In the genomic region with DNA sequence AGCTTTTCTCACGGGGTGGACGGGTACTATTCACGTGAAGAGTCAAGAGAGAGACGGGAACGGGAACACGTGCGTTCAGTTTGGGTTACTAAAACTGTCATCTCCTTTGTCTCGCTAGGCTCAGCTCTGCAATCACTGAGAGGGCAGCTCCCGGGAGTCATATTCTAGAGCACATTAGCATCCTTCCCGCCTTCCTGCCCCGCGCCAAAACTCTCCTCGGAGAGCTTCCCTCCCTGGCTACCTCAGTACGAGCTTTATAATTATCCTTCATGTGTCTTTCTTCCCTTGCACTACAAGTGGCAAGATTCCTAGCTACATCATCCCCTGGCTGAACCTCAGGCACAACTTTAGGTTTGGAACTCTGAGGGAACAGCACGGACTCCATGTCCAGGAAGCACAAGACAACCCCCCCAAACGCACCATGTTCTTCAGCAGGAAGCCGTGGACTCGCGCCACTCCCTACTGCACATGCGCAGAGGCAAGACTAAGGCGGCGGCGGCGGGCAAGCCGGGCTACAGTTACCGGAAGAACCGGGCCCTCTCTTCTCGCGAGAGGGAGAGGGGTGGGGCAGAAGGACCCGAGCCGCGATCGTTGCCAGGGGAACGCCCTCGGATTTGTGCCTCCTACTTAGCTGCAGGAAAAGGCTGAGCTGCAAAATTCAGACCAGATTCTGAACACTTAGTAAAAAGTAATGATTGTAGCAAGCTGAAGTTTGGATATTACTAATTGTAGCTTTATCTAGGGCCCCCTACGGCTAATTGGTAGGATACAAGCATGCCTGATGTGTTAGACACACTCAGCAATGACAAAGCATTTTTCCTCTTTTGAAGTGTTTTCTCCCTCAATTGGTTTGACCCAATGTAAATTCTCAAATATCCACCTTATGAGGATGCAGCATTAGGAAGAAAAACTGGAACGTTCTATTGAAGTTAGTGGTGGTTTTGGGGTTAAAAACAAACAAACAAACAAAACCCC, we compare ENCODE assay signal across 8 mouse cellular contexts. TPM values are rescaled to one million over a fixed set of nuclear protein-coding genes. Genes with fewer than 3 reads are reported as not detected.
DNase-seq lines count a peak whose midpoint lies in the region; ATAC-seq and TF ChIP-seq lines count a peak whose summit lies in the region.

Tmem209 (minus strand) TSS at position 519 of the 975 bp plus-strand sequence.
Ssmem1 (plus strand) TSS at position 585 of the 975 bp plus-strand sequence.

- ATAC-seq in heart, embryonic 11.5 days (replicated peaks; ENCODE audit: insufficient number of reproducible peaks, low FRiP score, low TSS enrichment) = peak; percentile 98
- peak; percentile 99 for ATAC-seq in kidney, embryonic 16.5 days (ENCODE audit: low FRiP score, low TSS enrichment)

- peak within 1 kb of the TSS; percentile 74 for H3K4me2 ChIP-seq in heart, embryonic 11.5 days
- H3K4me2 ChIP-seq in kidney, embryonic 16.5 days (replicated peaks; ENCODE audit: low read depth, low read length) = peak within 1 kb of the TSS; percentile 75
- peak within 1 kb of the TSS; percentile 86 for H3K4me2 ChIP-seq in myocyte (ENCODE audit: low read depth)

- H3K27me3 ChIP-seq in C2C12 (ENCODE audit: control insufficient read depth, insufficient read depth, insufficient read length) = no peaks in the 10 kb centered on the region
- H3K27me3 ChIP-seq in erythroblast, embryonic 14.5 days (ENCODE audit: control insufficient read depth) = no peaks in the 10 kb centered on the region
- no peaks in the 10 kb centered on the region for H3K27me3 ChIP-seq in heart, embryonic 11.5 days (ENCODE audit: control insufficient read depth, insufficient read depth, low read length)
- no peaks in the 10 kb centered on the region for H3K27me3 ChIP-seq in kidney, embryonic 16.5 days (ENCODE audit: insufficient read depth, low read length)
- no peaks in the 10 kb centered on the region for H3K27me3 ChIP-seq in liver, adult 2 months (ENCODE audit: control insufficient read depth, insufficient read depth, low read length)
- no peaks in the 10 kb centered on the region for H3K27me3 ChIP-seq in myocyte (ENCODE audit: control insufficient read depth, insufficient read depth, insufficient read length)
- no peaks in the 10 kb centered on the region for H3K27me3 ChIP-seq in splenic B cell, adult 2 months (ENCODE audit: control insufficient read depth, insufficient read depth, low read length, poor library complexity, severe bottlenecking)

- peak within 1 kb of the TSS; percentile 42 for H3K4me3 ChIP-seq in C2C12 (ENCODE audit: insufficient read depth, poor library complexity, severe bottlenecking)
- peak within 1 kb of the TSS; percentile 80 for H3K4me3 ChIP-seq in erythroblast, embryonic 14.5 days (replicated peaks)
- H3K4me3 ChIP-seq in heart, embryonic 11.5 days (ENCODE audit: low read depth, low read length) = peak within 1 kb of the TSS; percentile 49
- peak within 1 kb of the TSS; percentile 72 for H3K4me3 ChIP-seq in kidney, embryonic 16.5 days (ENCODE audit: low read length)
- H3K4me3 ChIP-seq in liver, adult 2 months (ENCODE audit: insufficient read depth, low read depth, low read length) = peak within 1 kb of the TSS; percentile 65
- H3K4me3 ChIP-seq in myocyte = peak within 1 kb of the TSS; percentile 55

- peak; percentile 79; the same call in 1 of the 2 replicates for TF ChIP-seq POLR2A in brain, embryonic 14.5 days (IDR thresholded peaks at IDR 0.05; ENCODE audit: borderline replicate concordance, extremely low read depth, insufficient read depth, insufficient read length, poor library complexity, severe bottlenecking)
- peak; percentile 83 for TF ChIP-seq POLR2A in liver, adult 2 months (IDR thresholded peaks at IDR 0.05; ENCODE audit: extremely low read depth, insufficient read depth, low read length)
- peak; percentile 93 for TF ChIP-seq POLR2A in myocyte (IDR thresholded peaks at IDR 0.05; ENCODE audit: insufficient read length, low read depth)

- peaks cover 38% of the 10 kb centered on the region for H3K4me1 ChIP-seq in erythroblast, embryonic 14.5 days (ENCODE audit: control insufficient read depth)
- peaks cover 9% of the 10 kb centered on the region for H3K4me1 ChIP-seq in heart, embryonic 11.5 days (ENCODE audit: control insufficient read depth, insufficient read depth, low read length)
- H3K4me1 ChIP-seq in kidney, embryonic 16.5 days (ENCODE audit: insufficient read depth, low read length) = peaks cover 17% of the 10 kb centered on the region
- H3K4me1 ChIP-seq in liver, adult 2 months (ENCODE audit: control insufficient read depth, insufficient read depth, low read length) = peaks cover 3% of the 10 kb centered on the region; the same call in 1 of the 2 replicates

- under 1% methylated on average over 37 of the region's 37 CpGs for WGBS in heart, embryonic 11.5 days (ENCODE audit: insufficient replicate concordance)
- under 1% methylated on average over 37 of the region's 37 CpGs for WGBS in kidney, embryonic 16.5 days
- WGBS in liver, adult 2 months = under 1% methylated on average over 37 of the region's 37 CpGs

- peak within 1 kb of the TSS; percentile 94 for H3K27ac ChIP-seq in heart, embryonic 11.5 days (ENCODE audit: low read depth, low read length)
- H3K27ac ChIP-seq in kidney, embryonic 16.5 days (ENCODE audit: low read length) = peak within 1 kb of the TSS; percentile 99
- peak within 1 kb of the TSS; percentile 71 for H3K27ac ChIP-seq in liver, adult 2 months (replicated peaks; ENCODE audit: insufficient read depth, low read depth, low read length)

- H3ac ChIP-seq in C2C12 (ENCODE audit: control insufficient read depth, insufficient read length, low read depth) (peak within 1 kb of the TSS; percentile 93), myocyte (ENCODE audit: control insufficient read depth, insufficient read length) (peak within 1 kb of the TSS; percentile 19)

- TF ChIP-seq CTCF in C2C12 (IDR thresholded peaks at IDR 0.05; ENCODE audit: control insufficient read depth, insufficient read depth, insufficient read length) = no peak
- TF ChIP-seq CTCF in brain, embryonic 14.5 days (IDR thresholded peaks at IDR 0.05; ENCODE audit: borderline replicate concordance, extremely low read depth, insufficient read depth, insufficient read length) = no peak
- no peak for TF ChIP-seq CTCF in liver, adult 2 months (IDR thresholded peaks at IDR 0.05; ENCODE audit: low read depth, low read length)

- H3K9ac ChIP-seq in heart, embryonic 11.5 days (ENCODE audit: low read depth, low read length) = peak within 1 kb of the TSS; percentile 80
- H3K9ac ChIP-seq in kidney, embryonic 16.5 days (replicated peaks; ENCODE audit: low read length) = peak within 1 kb of the TSS; percentile 94
- H3K9ac ChIP-seq in liver, adult 2 months (ENCODE audit: low read depth, low read length) = peak within 1 kb of the TSS; percentile 71

- H3K79me3 ChIP-seq in C2C12 (ENCODE audit: low read depth) = peaks cover 3% of the 10 kb centered on the region

- H3K9me3 ChIP-seq in erythroblast, embryonic 14.5 days (ENCODE audit: control insufficient read depth, low read length) = no peaks in the 10 kb centered on the region
- no peaks in the 10 kb centered on the region for H3K9me3 ChIP-seq in heart, embryonic 11.5 days (replicated peaks; ENCODE audit: control insufficient read depth, low read length)
- H3K9me3 ChIP-seq in kidney, embryonic 16.5 days (ENCODE audit: low read length) = no peaks in the 10 kb centered on the region

- peaks cover 19% of the 10 kb centered on the region for H3K79me2 ChIP-seq in C2C12 (ENCODE audit: control insufficient read depth, insufficient read depth)
- no peaks in the 10 kb centered on the region for H3K79me2 ChIP-seq in liver, adult 2 months (ENCODE audit: control insufficient read depth, insufficient read depth, low read length)
- no peaks in the 10 kb centered on the region for H3K79me2 ChIP-seq in myocyte (ENCODE audit: control insufficient read depth, insufficient read depth)

- H3K36me3 ChIP-seq in C2C12 (ENCODE audit: control insufficient read depth, insufficient read depth) = peaks cover 41% of the 10 kb centered on the region
- peaks cover 35% of the 10 kb centered on the region for H3K36me3 ChIP-seq in erythroblast, embryonic 14.5 days (ENCODE audit: control insufficient read depth)
- H3K36me3 ChIP-seq in heart, embryonic 11.5 days (ENCODE audit: control insufficient read depth, insufficient read depth, low read length) = peaks cover 9% of the 10 kb centered on the region
- peaks cover 15% of the 10 kb centered on the region for H3K36me3 ChIP-seq in kidney, embryonic 16.5 days (ENCODE audit: insufficient read depth, low read length)
- H3K36me3 ChIP-seq in liver, adult 2 months (ENCODE audit: control insufficient read depth, insufficient read depth, low read length) = peaks cover 8% of the 10 kb centered on the region; the same call in 1 of the 2 replicates
- H3K36me3 ChIP-seq in myocyte (ENCODE audit: control insufficient read depth, insufficient read depth) = peaks cover 14% of the 10 kb centered on the region
- H3K36me3 ChIP-seq in splenic B cell, adult 2 months (ENCODE audit: control insufficient read depth, insufficient read depth, low read length, poor library complexity, severe bottlenecking) = peaks cover 1% of the 10 kb centered on the region; the same call in 1 of the 2 replicates

- DNase-seq in brain, embryonic 14.5 days (ENCODE audit: low read depth) = peak; percentile 100
- DNase-seq in liver, adult 2 months (ENCODE audit: extremely low read depth, low read depth, low spot score) = peak; percentile 83
- DNase-seq in splenic B cell, adult 2 months (ENCODE audit: low read depth, low spot score) = peak; percentile 98

TF ChIP-seq in C2C12, 6 proteins besides CTCF, POLR2A, EP300 and RAD21 (continues in another document):
- TF ChIP-seq CEBPB (IDR thresholded peaks at IDR 0.05; ENCODE audit: low read depth) = no peak

TF ChIP-seq in myocyte, 11 proteins besides CTCF, POLR2A, EP300 and RAD21 (continues in another document):
- no peak for TF ChIP-seq TCF12 (IDR thresholded peaks at IDR 0.05; ENCODE audit: insufficient read depth, poor library complexity, severe bottlenecking)

RNA-seq across cellular contexts. Expression of gene Tmem209, which starts in this region (rescaled TPM):
- polyA plus RNA-seq in C2C12 (2012; fragmentation: generic; extraction: Trizol) = 19.5 TPM
- polyA plus RNA-seq in brain, embryonic 14.5 days (2012; rRNA removed) = 45.9 and 59.4 TPM in 2 replicates
- 0.37 and 0.53 TPM in 2 replicates for polyA plus RNA-seq in erythroblast, embryonic 14.5 days (2012)
- polyA plus RNA-seq in heart, embryonic 11.5 days (2014; fragmentation: Nextera tagmentation; extraction: Ambion mirVana) = 29.3 and 30.9 TPM in 2 replicates
- polyA plus RNA-seq in kidney, embryonic 16.5 days (2015; fragmentation: Nextera tagmentation; extraction: Ambion mirVana) = 45.6 and 51.4 TPM in 2 replicates
- 9.2 and 12.0 TPM in 2 replicates for total RNA-seq in liver, adult 2 months (2014; rRNA removed)
- 18.4 and 23.5 TPM in 2 replicates for polyA plus RNA-seq in liver, adult 2 months (2012; rRNA removed)
- 24.3 TPM for polyA plus RNA-seq in myocyte (2012; fragmentation: generic; extraction: Trizol)

RNA-seq across cellular contexts. Expression of gene Ssmem1, which starts in this region (rescaled TPM):
- 0.05 TPM for polyA plus RNA-seq in C2C12 (2012; fragmentation: generic; extraction: Trizol)
- 0.09 and 0.10 TPM in 2 replicates for polyA plus RNA-seq in brain, embryonic 14.5 days (2012; rRNA removed)
- not detected in 2 replicates for polyA plus RNA-seq in erythroblast, embryonic 14.5 days (2012)
- polyA plus RNA-seq in heart, embryonic 11.5 days (2014; fragmentation: Nextera tagmentation; extraction: Ambion mirVana) = 0.62 TPM in 1 of 2 replicates, not detected in the other
- 0.17 and 0.37 TPM in 2 replicates for polyA plus RNA-seq in kidney, embryonic 16.5 days (2015; fragmentation: Nextera tagmentation; extraction: Ambion mirVana)
- 0.20 TPM in 1 of 2 replicates, not detected in the other for total RNA-seq in liver, adult 2 months (2014; rRNA removed)
- not detected in 2 replicates for polyA plus RNA-seq in liver, adult 2 months (2012; rRNA removed)
- 0.05 TPM for polyA plus RNA-seq in myocyte (2012; fragmentation: generic; extraction: Trizol)

Comparison
In these comparisons a context has a peak if more than half of its experiments do, and no peak if none do; other contexts are left out.
1. Peak in every context shown above with its lines: DNase-seq, ATAC-seq, H3K4me3 ChIP-seq and H3K27ac ChIP-seq.
2. RNA of gene Tmem209 (polyA plus RNA-seq): 45.9 to 59.4 TPM in brain, embryonic 14.5 days, 45.6 to 51.4 TPM in kidney, embryonic 16.5 days, 29.3 to 30.9 TPM in heart, embryonic 11.5 days, 24.3 TPM in myocyte (single experiment), 18.4 to 23.5 TPM in liver, adult 2 months and 19.5 TPM in C2C12 (single experiment); 0.37 to 0.53 TPM in erythroblast, embryonic 14.5 days; every median in the first group is over 10 times any median in the second.